15 mouse cellular contexts compared by ENCODE assay signal in the genomic region with DNA sequence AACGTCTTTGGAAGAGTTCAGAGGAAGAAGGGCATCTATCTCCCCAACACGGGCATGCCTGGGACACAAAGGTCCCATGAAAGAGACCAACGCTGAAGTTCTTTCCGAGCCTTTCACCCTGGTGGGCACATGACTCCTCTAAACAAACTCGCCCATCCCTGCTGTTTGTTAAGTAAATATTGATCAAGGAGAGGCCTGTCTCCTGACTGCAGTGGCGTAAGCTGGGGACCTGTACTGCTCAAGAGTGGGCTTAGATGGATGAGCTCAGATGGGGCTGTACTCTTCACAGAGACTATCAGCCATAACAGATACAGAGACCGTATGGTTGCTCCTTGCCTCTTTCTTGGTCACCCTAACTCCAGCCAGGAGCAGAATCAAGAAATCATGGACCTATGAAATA. TPM values are rescaled to one million over a fixed set of nuclear protein-coding genes. Genes with fewer than 3 reads are reported as not detected.
DNase-seq lines count a peak whose midpoint lies in the region; ATAC-seq and TF ChIP-seq lines count a peak whose summit lies in the region.
"Had no signal": no experiment of that assay in that cellular context is flagged by ENCODE, and none has a peak within 500 bp of the region (broad histone marks: within the 10 kb centered on the region; RNA-seq: fewer than 3 reads in every experiment).

No protein-coding gene starts in this region.

- no peak for ATAC-seq in heart, embryonic 12.5 days (ENCODE audit: insufficient number of reproducible peaks, low FRiP score)
- 0 out of 2 replicates have a peak, but pooled peaks have one; percentile 49 for ATAC-seq in intestine, embryonic 15.5 days
- ATAC-seq in intestine, postnatal 0 days = no peak
- ATAC-seq in hindbrain, embryonic 15.5 days (ENCODE audit: low FRiP score, low read depth) = 0 out of 2 replicates have a peak, but pooled peaks have one; percentile 43
- peak; percentile 75 for ATAC-seq in liver, embryonic 13.5 days (ENCODE audit: low read depth)
- ATAC-seq in erythroid progenitor cell, adult 5-6 weeks (replicated peaks; ENCODE audit: low FRiP score, poor library complexity, severe bottlenecking) = no peak

- H3K36me3 ChIP-seq in heart, embryonic 12.5 days = peaks cover 30% of the 10 kb centered on the region
- no peaks in the 10 kb centered on the region for H3K36me3 ChIP-seq in intestine, embryonic 15.5 days
- H3K36me3 ChIP-seq in intestine, postnatal 0 days (ENCODE audit: control insufficient read depth, insufficient read depth) = no peaks in the 10 kb centered on the region
- H3K36me3 ChIP-seq in hindbrain, embryonic 15.5 days = no peaks in the 10 kb centered on the region
- H3K36me3 ChIP-seq in liver, embryonic 13.5 days = 0 out of 2 replicates have a peak, but pooled peaks cover 5% of the 10 kb centered on the region
- H3K36me3 ChIP-seq: kidney, embryonic 15.5 days had no signal

- H3K27me3 ChIP-seq in heart, embryonic 12.5 days (replicated peaks) = no peaks in the 10 kb centered on the region
- no peaks in the 10 kb centered on the region for H3K27me3 ChIP-seq in intestine, embryonic 15.5 days (replicated peaks)
- H3K27me3 ChIP-seq in intestine, postnatal 0 days (replicated peaks; ENCODE audit: control insufficient read depth, insufficient read depth, low read length) = no peaks in the 10 kb centered on the region
- H3K27me3 ChIP-seq in hindbrain, embryonic 15.5 days = no peaks in the 10 kb centered on the region
- H3K27me3 ChIP-seq in liver, embryonic 13.5 days = no peaks in the 10 kb centered on the region

- no peak for TF ChIP-seq CTCF in intestine, postnatal 0 days (IDR thresholded peaks at IDR 0.05; ENCODE audit: low read depth)

- no peak overlapping the region for H3K4me2 ChIP-seq in heart, embryonic 12.5 days
- H3K4me2 ChIP-seq in intestine, embryonic 15.5 days (replicated peaks) = no peak overlapping the region
- H3K4me2 ChIP-seq in intestine, postnatal 0 days (replicated peaks; ENCODE audit: low read depth) = no peak overlapping the region
- no peak overlapping the region for H3K4me2 ChIP-seq in hindbrain, embryonic 15.5 days
- no peak overlapping the region for H3K4me2 ChIP-seq in liver, embryonic 13.5 days
- H3K4me2 ChIP-seq: kidney, embryonic 15.5 days had no signal

- 54% methylated on average over 7 of the region's 7 CpGs for WGBS in heart, embryonic 12.5 days
- 45% methylated on average over 7 of the region's 7 CpGs for WGBS in intestine, embryonic 15.5 days
- WGBS in intestine, postnatal 0 days = 47% methylated on average over 7 of the region's 7 CpGs
- WGBS in hindbrain, embryonic 15.5 days = 35% methylated on average over 7 of the region's 7 CpGs
- WGBS in liver, embryonic 13.5 days (ENCODE audit: insufficient replicate concordance) = 59% methylated on average over 7 of the region's 7 CpGs

- no peak overlapping the region for H3K9ac ChIP-seq in heart, embryonic 12.5 days
- no peak overlapping the region for H3K9ac ChIP-seq in intestine, embryonic 15.5 days
- no peak overlapping the region for H3K9ac ChIP-seq in intestine, postnatal 0 days (ENCODE audit: low read depth, low read length)
- H3K9ac ChIP-seq in hindbrain, embryonic 15.5 days = no peak overlapping the region
- H3K9ac ChIP-seq in liver, embryonic 13.5 days = no peak overlapping the region
- H3K9ac ChIP-seq: kidney, embryonic 15.5 days had no signal

- H3K27ac ChIP-seq in heart, embryonic 12.5 days (ENCODE audit: poor library complexity, severe bottlenecking) = peak overlapping the region; percentile 98
- H3K27ac ChIP-seq in intestine, embryonic 15.5 days = no peak overlapping the region
- no peak overlapping the region; the same call in 1 of the 2 replicates for H3K27ac ChIP-seq in intestine, postnatal 0 days (ENCODE audit: low read depth, low read length)
- H3K27ac ChIP-seq in hindbrain, embryonic 15.5 days (replicated peaks) = no peak overlapping the region
- no peak overlapping the region for H3K27ac ChIP-seq in liver, embryonic 13.5 days
- H3K27ac ChIP-seq: gastrocnemius, adult 2 months; kidney, embryonic 15.5 days had no signal

- no peak for DNase-seq in heart, postnatal 4 days
- no peak for DNase-seq in liver, embryonic 13.5 days
- DNase-seq in kidney, adult 11 months = no peak
- DNase-seq: B cell, adult 2 months; cerebellum, postnatal 10 days; gastrocnemius, adult 2 months; lung, adult 18-20 months; lung, postnatal 36 days had no signal

- H3K4me1 ChIP-seq in heart, embryonic 12.5 days (replicated peaks) = peaks cover 70% of the 10 kb centered on the region
- peaks cover 2% of the 10 kb centered on the region; the same call in 1 of the 2 replicates for H3K4me1 ChIP-seq in intestine, embryonic 15.5 days (replicated peaks)
- H3K4me1 ChIP-seq in intestine, postnatal 0 days (replicated peaks; ENCODE audit: control insufficient read depth, insufficient read depth, low read length) = no peaks in the 10 kb centered on the region
- H3K4me1 ChIP-seq in hindbrain, embryonic 15.5 days (replicated peaks) = peaks cover 26% of the 10 kb centered on the region
- peaks cover 18% of the 10 kb centered on the region for H3K4me1 ChIP-seq in liver, embryonic 13.5 days (replicated peaks)

- H3K9me3 ChIP-seq in heart, embryonic 12.5 days (replicated peaks) = no peaks in the 10 kb centered on the region
- H3K9me3 ChIP-seq in intestine, embryonic 15.5 days = no peaks in the 10 kb centered on the region
- no peaks in the 10 kb centered on the region for H3K9me3 ChIP-seq in intestine, postnatal 0 days (ENCODE audit: control insufficient read depth)
- no peaks in the 10 kb centered on the region for H3K9me3 ChIP-seq in hindbrain, embryonic 15.5 days
- no peaks in the 10 kb centered on the region for H3K9me3 ChIP-seq in liver, embryonic 13.5 days (replicated peaks)
- H3K9me3 ChIP-seq: kidney, embryonic 15.5 days had no signal

- H3K4me3 ChIP-seq in heart, embryonic 12.5 days = no peak overlapping the region
- H3K4me3 ChIP-seq in intestine, embryonic 15.5 days (replicated peaks) = no peak overlapping the region
- H3K4me3 ChIP-seq in intestine, postnatal 0 days (ENCODE audit: low read depth, low read length) = no peak overlapping the region
- H3K4me3 ChIP-seq in hindbrain, embryonic 15.5 days = no peak overlapping the region
- no peak overlapping the region for H3K4me3 ChIP-seq in liver, embryonic 13.5 days (replicated peaks)
- H3K4me3 ChIP-seq: gastrocnemius, adult 2 months; kidney, embryonic 15.5 days had no signal

RNA-seq across cellular contexts. Expression of a gene that starts 41.0 kb away (rescaled TPM):
- polyA plus RNA-seq in heart, embryonic 12.5 days (2016; fragmentation: Nextera tagmentation; extraction: Ambion mirVana) = 26.5 and 29.6 TPM in 2 replicates
- total RNA-seq in heart, postnatal 4 days (2021) = 10 to 100 TPM; 57.6 to 58.0 TPM
- polyA plus RNA-seq in intestine, embryonic 15.5 days (2015; fragmentation: Nextera tagmentation; extraction: Ambion mirVana) = 2.6 and 2.8 TPM in 2 replicates
- polyA plus RNA-seq in intestine, postnatal 0 days (2015; fragmentation: Nextera tagmentation; extraction: Ambion mirVana) = 1.4 and 1.5 TPM in 2 replicates
- 6.2 and 6.9 TPM in 2 replicates for polyA plus RNA-seq in hindbrain, embryonic 15.5 days (2015; fragmentation: Nextera tagmentation; extraction: Ambion mirVana)
- polyA plus RNA-seq in liver, embryonic 13.5 days (2015; fragmentation: Nextera tagmentation; extraction: Ambion mirVana) = 4.1 and 6.4 TPM in 2 replicates
- not detected in 2 replicates for total RNA-seq in erythroid progenitor cell, adult 5-6 weeks (2015; ENCODE audit: low replicate concordance)
- not detected in 2 replicates for total RNA-seq in erythroid progenitor cell, adult 5-6 weeks (2017; ENCODE audit: low replicate concordance)
- total RNA-seq: monocyte, adult 5-6 weeks had no signal

Comparison
In these comparisons a context has a peak if more than half of its experiments do, and no peak if none do; other contexts are left out.
1. ATAC-seq: peak in intestine, embryonic 15.5 days (single experiment), hindbrain, embryonic 15.5 days (single experiment) and liver, embryonic 13.5 days (single experiment); none in heart, embryonic 12.5 days (single experiment), intestine, postnatal 0 days (single experiment) and erythroid progenitor cell, adult 5-6 weeks (single experiment).